Mouse (Mus musculus): ENCODE results near the gene Fam178b. TPM values are rescaled to one million over a fixed set of nuclear protein-coding genes. Genes with fewer than 3 reads are reported as not detected.

Gene Fam178b
- polyA plus RNA-seq, 1 experiment from 2014 or later = 5.5 TPM

DNA sequence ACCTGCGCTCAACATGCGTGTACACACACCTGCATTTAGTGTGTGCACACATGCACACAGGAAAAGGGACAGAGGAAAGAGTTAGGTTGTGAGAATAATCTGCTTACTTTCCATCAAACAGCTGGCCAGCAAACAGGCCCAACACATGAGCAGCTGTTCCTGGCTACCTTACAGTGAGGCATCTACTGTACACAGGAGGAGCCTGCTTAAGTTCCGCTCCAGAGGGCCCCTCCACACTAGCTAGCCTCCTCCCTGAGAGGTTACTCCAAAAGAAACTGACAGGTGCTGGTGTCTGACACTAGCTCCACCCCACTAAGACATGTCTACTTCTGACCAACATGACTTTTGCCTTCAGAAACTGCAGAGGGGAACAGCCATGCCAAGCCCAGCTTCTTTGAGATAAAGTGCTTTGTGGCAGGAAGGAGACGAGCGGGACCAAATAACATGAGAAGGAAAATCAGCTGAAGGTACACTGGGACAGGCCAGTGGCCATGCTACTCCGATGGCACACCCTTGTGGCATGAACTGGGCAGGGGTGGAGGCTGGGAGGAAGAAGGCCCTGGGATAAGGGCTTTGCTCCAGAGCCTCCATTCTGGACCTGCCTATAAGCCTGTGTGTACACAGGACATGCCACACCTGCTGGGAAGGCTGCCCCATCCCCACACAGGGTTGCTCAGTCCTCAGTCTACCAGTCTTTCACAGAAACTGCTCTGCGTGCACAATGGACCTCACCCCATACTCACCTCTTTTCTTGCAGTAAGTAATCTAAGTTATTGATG lies 24.2 kb downstream of the Fam178b start:
- Histone ChIP-seq H3K27ac (ENCODE audit: low read length) (no peak overlapping the region), H3K36me3 (ENCODE audit: control insufficient read depth, insufficient read depth, low read length) (no peaks in the 10 kb centered on the region), H3K9me3 (ENCODE audit: control insufficient read depth, low read length) (no peaks in the 10 kb centered on the region), H3K4me3 (ENCODE audit: low read length) (no peak overlapping the region), H3K9ac (ENCODE audit: low read length) (no peak overlapping the region), H3K4me1 (replicated peaks; ENCODE audit: control insufficient read depth, insufficient read depth, low read length) (no peaks in the 10 kb centered on the region), H3K4me2 (ENCODE audit: low read depth, low read length) (no peak overlapping the region), H3K27me3 (ENCODE audit: control insufficient read depth, insufficient read depth, low read depth, low read length) (no peaks in the 10 kb centered on the region)
- ATAC-seq (ENCODE audit: low read depth) = no peak
- WGBS = 64% methylated on average over 7 of the region's 7 CpGs

DNA sequence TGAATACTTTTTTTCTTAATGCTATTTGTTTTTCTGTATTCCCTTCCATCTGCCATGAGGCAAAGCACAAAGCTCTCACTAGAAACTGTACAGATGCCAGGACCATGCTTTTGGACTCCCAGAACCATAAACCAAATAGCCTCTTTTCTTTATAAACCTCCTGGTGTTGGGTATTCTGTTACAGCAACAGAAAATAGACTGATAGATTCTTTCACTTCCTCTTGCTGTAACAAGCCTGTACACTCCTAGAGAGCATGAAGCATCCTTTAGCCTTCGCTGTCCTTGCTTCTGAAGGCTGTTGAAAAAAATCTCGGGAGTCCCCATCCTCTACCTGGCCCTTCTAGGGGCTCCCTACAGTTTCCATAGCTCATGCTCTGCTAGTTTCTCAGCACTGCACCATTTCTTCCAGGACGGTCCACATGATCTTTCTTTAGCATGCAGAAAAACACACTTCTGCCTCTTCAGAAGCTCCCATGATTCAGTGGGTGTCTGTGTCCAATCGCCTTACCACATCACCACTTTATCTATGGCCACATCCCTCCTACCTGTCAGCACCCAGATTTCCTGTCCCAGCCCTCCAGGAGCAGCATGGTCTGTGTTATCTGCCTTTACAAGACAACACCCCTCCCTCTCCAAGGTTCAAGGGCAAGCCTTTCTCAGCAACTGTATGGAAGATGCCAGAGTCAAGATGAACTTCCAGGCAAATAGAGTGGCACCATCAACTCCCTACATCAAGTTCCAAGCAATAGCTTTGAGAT lies 25.1 kb downstream of the Fam178b start:
- Histone ChIP-seq H3K4me1 (replicated peaks; ENCODE audit: control insufficient read depth, insufficient read depth, low read length) (no peaks in the 10 kb centered on the region), H3K9ac (ENCODE audit: low read length) (no peak overlapping the region), H3K27me3 (ENCODE audit: control insufficient read depth, insufficient read depth, low read depth, low read length) (no peaks in the 10 kb centered on the region), H3K27ac (ENCODE audit: low read length) (no peak overlapping the region), H3K4me2 (ENCODE audit: low read depth, low read length) (no peak overlapping the region), H3K4me3 (ENCODE audit: low read length) (no peak overlapping the region), H3K36me3 (ENCODE audit: control insufficient read depth, insufficient read depth, low read length) (no peaks in the 10 kb centered on the region), H3K9me3 (ENCODE audit: control insufficient read depth, low read length) (no peaks in the 10 kb centered on the region)
- 75% methylated on average over 4 of the region's 4 CpGs for WGBS
- ATAC-seq (ENCODE audit: low read depth) = no peak

DNA sequence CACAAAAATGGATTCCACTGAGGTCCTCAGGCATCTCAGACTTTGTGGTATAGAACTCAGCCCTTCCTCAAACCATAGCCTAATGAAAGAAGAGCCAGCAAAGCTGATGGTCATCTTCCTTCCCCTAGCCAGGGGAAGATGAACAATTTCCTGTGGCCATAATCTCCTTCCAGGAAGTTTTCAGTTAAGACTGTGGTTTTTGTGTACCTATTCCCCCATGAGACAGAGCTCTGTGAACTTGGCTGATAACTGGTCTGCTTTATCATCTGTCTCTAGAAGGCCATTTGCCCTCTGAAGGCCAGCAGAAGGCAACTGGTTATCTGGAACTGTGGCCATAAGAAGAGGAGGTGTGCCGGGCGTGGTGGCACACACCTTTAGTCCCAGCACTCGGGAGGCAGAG lies 26.8 kb downstream of the Fam178b start:
- Histone ChIP-seq H3K36me3 (ENCODE audit: control insufficient read depth, insufficient read depth, low read length) (no peaks in the 10 kb centered on the region), H3K4me1 (replicated peaks; ENCODE audit: control insufficient read depth, insufficient read depth, low read length) (no peaks in the 10 kb centered on the region), H3K9ac (ENCODE audit: low read length) (no peak overlapping the region), H3K27ac (ENCODE audit: low read length) (no peak overlapping the region), H3K4me3 (ENCODE audit: low read length) (no peak overlapping the region), H3K4me2 (ENCODE audit: low read depth, low read length) (no peak overlapping the region), H3K27me3 (ENCODE audit: control insufficient read depth, insufficient read depth, low read depth, low read length) (no peaks in the 10 kb centered on the region), H3K9me3 (ENCODE audit: control insufficient read depth, low read length) (no peaks in the 10 kb centered on the region)
- 75% methylated on average over 3 of the region's 3 CpGs for WGBS
- ATAC-seq (ENCODE audit: low read depth) = no peak

DNA sequence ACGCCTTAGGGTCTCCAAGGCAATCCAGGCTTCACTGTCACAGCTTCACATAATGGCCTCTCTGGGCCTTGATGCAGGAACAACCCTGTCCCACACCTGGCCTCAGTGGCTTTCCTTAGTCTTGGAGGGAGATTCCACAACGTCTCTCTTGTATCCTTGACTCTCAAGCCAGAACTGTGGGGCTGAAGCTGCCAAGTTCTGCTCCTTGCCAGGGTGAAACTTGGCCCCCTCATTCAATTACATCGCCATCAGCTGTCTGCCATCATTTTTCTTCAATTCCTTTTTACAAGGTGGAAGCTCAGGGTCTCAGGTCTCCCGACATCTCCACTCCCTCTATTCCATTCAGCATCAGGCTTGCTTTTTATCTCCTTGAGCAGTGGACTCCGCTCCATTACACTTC lies 27.9 kb downstream of the Fam178b start:
- Histone ChIP-seq H3K27me3 (ENCODE audit: control insufficient read depth, insufficient read depth, low read depth, low read length) (no peaks in the 10 kb centered on the region), H3K9me3 (ENCODE audit: control insufficient read depth, low read length) (no peaks in the 10 kb centered on the region), H3K27ac (ENCODE audit: low read length) (no peak overlapping the region), H3K9ac (ENCODE audit: low read length) (no peak overlapping the region), H3K36me3 (ENCODE audit: control insufficient read depth, insufficient read depth, low read length) (no peaks in the 10 kb centered on the region), H3K4me1 (replicated peaks; ENCODE audit: control insufficient read depth, insufficient read depth, low read length) (no peaks in the 10 kb centered on the region), H3K4me3 (ENCODE audit: low read length) (no peak overlapping the region), H3K4me2 (ENCODE audit: low read depth, low read length) (no peak overlapping the region)
- no peak for ATAC-seq (ENCODE audit: low read depth)
- WGBS = 83% methylated on average over 5 of the region's 5 CpGs

DNA sequence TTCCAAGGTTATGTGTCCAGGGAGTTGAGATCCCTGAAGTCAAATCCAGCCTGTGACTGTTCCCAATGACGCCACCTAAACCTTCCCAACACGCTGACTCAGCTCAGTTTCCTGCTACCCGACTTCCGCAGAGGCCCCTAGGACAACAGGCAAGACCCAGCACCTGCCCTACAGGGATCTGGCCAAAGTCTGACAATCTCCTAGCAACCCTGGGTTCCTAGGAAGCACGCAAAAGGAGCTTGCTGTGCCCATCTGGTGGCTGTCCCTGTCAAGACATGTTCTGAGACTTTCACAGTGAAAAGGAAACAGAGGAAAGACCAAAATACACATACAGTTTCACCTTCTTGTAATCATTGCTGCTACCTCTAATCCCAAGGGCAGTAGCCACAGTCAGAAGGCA lies 35.4 kb downstream of the Fam178b start:
- no peaks in the 10 kb centered on the region for H3K27me3 ChIP-seq (ENCODE audit: control insufficient read depth, insufficient read depth, low read depth, low read length)
- H3K36me3 ChIP-seq (ENCODE audit: control insufficient read depth, insufficient read depth, low read length) = no peaks in the 10 kb centered on the region
- H3K4me1 ChIP-seq (replicated peaks; ENCODE audit: control insufficient read depth, insufficient read depth, low read length) = 0 out of 2 replicates have a peak, but pooled peaks cover 4% of the 10 kb centered on the region
- H3K27ac ChIP-seq (ENCODE audit: low read length) = no peak overlapping the region
- no peak overlapping the region for H3K4me3 ChIP-seq (ENCODE audit: low read length)
- H3K9ac ChIP-seq (ENCODE audit: low read length) = no peak overlapping the region
- no peak for ATAC-seq (ENCODE audit: low read depth)
- H3K9me3 ChIP-seq (ENCODE audit: control insufficient read depth, low read length) = no peaks in the 10 kb centered on the region
- WGBS = 56% methylated on average over 5 of the region's 5 CpGs
- H3K4me2 ChIP-seq (ENCODE audit: low read depth, low read length) = no peak overlapping the region

DNA sequence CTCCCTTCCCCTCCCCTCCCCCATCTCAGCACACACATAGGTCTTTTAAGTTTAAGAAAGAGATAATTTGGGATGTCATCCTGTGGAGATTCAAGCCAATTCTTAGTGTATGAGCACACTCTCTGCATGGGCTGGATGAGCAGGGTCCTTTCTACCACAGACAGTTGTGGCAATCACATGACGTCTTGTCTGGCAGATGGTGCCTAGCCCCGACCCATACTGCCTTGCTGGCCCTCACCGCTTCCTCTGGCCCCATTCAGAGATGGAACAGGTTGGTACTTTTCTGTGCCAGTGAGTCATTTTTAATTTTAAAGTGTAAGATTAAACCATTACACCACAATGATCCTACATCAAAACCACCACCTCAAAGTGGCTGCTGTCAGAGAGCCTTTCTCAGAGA lies 36.7 kb downstream of the Fam178b start:
- 63% methylated on average over 3 of the region's 3 CpGs for WGBS
- Histone ChIP-seq H3K4me2 (ENCODE audit: low read depth, low read length) (no peak overlapping the region), H3K4me1 (replicated peaks; ENCODE audit: control insufficient read depth, insufficient read depth, low read length) (0 out of 2 replicates have a peak, but pooled peaks cover 4% of the 10 kb centered on the region), H3K36me3 (ENCODE audit: control insufficient read depth, insufficient read depth, low read length) (no peaks in the 10 kb centered on the region), H3K9me3 (ENCODE audit: control insufficient read depth, low read length) (no peaks in the 10 kb centered on the region), H3K27me3 (ENCODE audit: control insufficient read depth, insufficient read depth, low read depth, low read length) (no peaks in the 10 kb centered on the region), H3K27ac (ENCODE audit: low read length) (no peak overlapping the region), H3K9ac (ENCODE audit: low read length) (no peak overlapping the region), H3K4me3 (ENCODE audit: low read length) (no peak overlapping the region)
- no peak for ATAC-seq (ENCODE audit: low read depth)

DNA sequence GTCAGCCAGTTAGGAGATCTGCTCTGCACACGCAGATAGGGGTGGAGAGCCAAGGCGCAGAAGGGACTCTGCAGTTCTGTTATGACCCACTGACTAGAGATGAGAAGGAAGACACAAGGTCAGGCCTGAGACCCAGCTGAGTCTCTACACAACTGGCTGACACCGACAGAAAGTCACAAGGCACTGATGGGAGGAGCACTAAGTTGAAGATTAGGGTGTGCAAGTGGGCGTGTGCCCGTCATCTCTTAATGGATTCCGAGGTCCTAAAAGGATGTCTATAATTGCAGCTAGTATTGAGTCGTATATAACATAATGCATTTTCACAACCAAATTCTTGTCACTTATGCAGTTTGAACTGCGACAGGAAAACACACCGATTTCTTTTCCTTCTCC lies 38.4 kb downstream of the Fam178b start:
- Histone ChIP-seq H3K4me3 (ENCODE audit: low read length) (no peak overlapping the region), H3K9me3 (ENCODE audit: control insufficient read depth, low read length) (no peaks in the 10 kb centered on the region), H3K27ac (ENCODE audit: low read length) (no peak overlapping the region), H3K9ac (ENCODE audit: low read length) (no peak overlapping the region), H3K4me2 (ENCODE audit: low read depth, low read length) (no peak overlapping the region), H3K27me3 (ENCODE audit: control insufficient read depth, insufficient read depth, low read depth, low read length) (no peaks in the 10 kb centered on the region), H3K36me3 (ENCODE audit: control insufficient read depth, insufficient read depth, low read length) (no peaks in the 10 kb centered on the region), H3K4me1 (replicated peaks; ENCODE audit: control insufficient read depth, insufficient read depth, low read length) (0 out of 2 replicates have a peak, but pooled peaks cover 4% of the 10 kb centered on the region)
- 82% methylated on average over 9 of the region's 9 CpGs for whole genome bisulfite sequencing
- ATAC-seq (ENCODE audit: low read depth) = no peak

DNA sequence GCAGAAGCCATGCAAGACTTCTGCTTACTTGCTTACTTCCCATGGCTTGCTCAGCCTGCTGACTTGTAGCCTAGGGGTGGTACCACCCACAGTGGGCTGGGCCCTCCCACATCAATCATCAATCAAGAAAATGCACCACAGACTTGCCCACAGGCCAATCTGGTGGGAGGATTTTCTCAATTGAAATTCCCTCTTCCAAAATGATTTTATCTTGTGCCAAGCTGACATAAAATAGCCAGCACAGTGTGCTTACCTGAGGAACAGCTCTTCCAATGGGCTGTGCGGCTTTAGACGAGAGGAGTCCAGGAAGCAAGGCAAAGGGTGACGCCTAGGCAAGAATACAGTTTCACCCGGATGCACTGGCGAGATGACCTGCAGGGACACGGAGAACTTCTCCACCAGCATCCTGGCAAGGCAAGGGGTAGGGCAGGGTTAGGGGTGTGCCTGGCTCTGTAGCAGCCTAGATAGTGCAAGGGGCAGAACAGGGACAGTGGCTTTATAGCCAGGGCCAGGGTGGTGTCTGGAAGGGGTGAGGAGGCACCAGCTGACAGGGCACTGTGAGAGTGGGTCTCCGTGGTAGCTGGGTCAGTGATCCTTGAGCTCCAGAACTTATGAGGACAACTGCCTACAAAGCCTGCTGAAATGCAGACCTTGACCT lies 38.9 kb downstream of the Fam178b start:
- H3K4me2 ChIP-seq (ENCODE audit: low read depth, low read length) = no peak overlapping the region
- no peaks in the 10 kb centered on the region for H3K27me3 ChIP-seq (ENCODE audit: control insufficient read depth, insufficient read depth, low read depth, low read length)
- no peaks in the 10 kb centered on the region for H3K36me3 ChIP-seq (ENCODE audit: control insufficient read depth, insufficient read depth, low read length)
- H3K4me3 ChIP-seq (ENCODE audit: low read length) = no peak overlapping the region
- H3K9ac ChIP-seq (ENCODE audit: low read length) = no peak overlapping the region
- no peak for ATAC-seq (ENCODE audit: low read depth)
- H3K27ac ChIP-seq (ENCODE audit: low read length) = no peak overlapping the region
- no peaks in the 10 kb centered on the region for H3K9me3 ChIP-seq (ENCODE audit: control insufficient read depth, low read length)
- 0 out of 2 replicates have a peak, but pooled peaks cover 4% of the 10 kb centered on the region for H3K4me1 ChIP-seq (replicated peaks; ENCODE audit: control insufficient read depth, insufficient read depth, low read length)
- 81% methylated on average over 7 of the region's 7 CpGs for WGBS

DNA sequence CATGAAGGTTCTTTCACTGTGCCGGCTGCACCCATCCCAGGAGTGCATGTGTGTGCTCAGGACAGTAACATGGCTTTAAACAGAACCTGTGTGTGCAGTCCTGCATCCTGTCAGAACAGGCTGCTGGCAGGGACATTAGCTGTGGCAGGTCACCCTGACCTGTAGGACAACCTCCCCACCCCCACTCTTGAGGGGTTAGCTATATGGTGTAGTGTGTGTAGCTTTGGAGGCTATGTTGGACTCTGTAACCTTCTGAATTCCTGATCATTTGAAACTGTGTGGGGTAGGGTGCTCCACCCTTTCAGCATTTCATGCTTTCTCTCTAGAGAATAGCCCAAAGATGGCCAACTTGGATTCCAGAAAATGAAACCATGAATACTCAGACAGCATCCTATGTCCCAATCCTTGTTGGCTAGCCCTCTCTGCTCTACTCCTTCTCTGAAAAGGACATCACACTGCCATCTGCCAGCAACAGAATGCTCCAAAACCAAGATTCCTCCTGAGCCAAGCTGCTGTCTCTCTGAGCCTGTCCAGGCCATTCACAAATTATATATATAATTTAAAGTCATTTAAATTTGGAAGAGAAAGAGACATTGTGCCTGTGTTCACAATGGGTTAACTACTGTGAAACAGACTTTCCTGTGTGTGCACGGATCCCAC lies 47.0 kb downstream of the Fam178b start:
- H3K9ac ChIP-seq (ENCODE audit: low read length) = no peak overlapping the region
- ATAC-seq (ENCODE audit: low read depth) = no peak
- peaks cover 12% of the 10 kb centered on the region for H3K4me1 ChIP-seq (replicated peaks; ENCODE audit: control insufficient read depth, insufficient read depth, low read length)
- H3K27me3 ChIP-seq (ENCODE audit: control insufficient read depth, insufficient read depth, low read depth, low read length) = no peaks in the 10 kb centered on the region
- no peaks in the 10 kb centered on the region for H3K36me3 ChIP-seq (ENCODE audit: control insufficient read depth, insufficient read depth, low read length)
- H3K27ac ChIP-seq (ENCODE audit: low read length) = no peak overlapping the region
- no peak overlapping the region for H3K4me3 ChIP-seq (ENCODE audit: low read length)
- no peak overlapping the region for H3K4me2 ChIP-seq (ENCODE audit: low read depth, low read length)
- H3K9me3 ChIP-seq (ENCODE audit: control insufficient read depth, low read length) = no peaks in the 10 kb centered on the region
- WGBS = 63% methylated on average over 2 of the region's 2 CpGs
